Mouse (Mus musculus): ENCODE data around the gene Slc35b2.
A peak's percentile ranks its signal among the peaks of the same experiment; 100 is the strongest.

Slc35b2 gene

GRCm38 (mm10) chr17:45563655-45564530, at the start of gene Slc35b2:
Gene Slc35b2, plus strand, starts transcription at chr17:45563874.
- peak; percentile 91 for DNase-seq

DNA sequence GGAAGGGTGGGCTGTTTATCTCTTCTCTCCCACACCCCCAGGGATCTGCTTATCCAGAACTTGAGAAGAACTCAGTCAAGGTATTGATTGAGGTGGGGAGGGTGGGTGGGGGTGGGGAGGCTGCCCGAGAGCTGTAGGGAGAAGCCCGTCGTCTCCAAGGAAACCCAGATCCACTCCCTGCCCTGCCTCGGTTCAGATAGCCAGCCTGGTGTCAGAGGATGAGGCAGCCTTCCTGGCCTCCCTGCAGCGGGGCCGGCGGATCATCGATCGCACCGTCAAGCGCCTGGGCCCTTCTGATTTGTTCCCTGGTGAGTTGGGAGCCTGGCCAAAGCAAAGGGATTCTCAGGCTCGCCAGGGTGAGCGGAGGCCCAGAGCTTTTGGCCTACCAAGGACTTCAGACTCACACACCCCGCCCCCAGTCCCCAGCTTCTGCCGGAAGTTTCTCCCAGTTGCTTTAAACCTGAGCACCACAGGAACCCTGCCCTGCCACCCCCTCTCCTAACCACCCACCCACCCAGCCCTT, 48.4 kb upstream of the Slc35b2 start:
- DNase-seq, result peak; percentile 31

- peak; percentile 28 for DNase-seq
Observed at GRCm38 (mm10) chr17:45515806-45516205, 47.9 kb upstream of the Slc35b2 start.

DNA sequence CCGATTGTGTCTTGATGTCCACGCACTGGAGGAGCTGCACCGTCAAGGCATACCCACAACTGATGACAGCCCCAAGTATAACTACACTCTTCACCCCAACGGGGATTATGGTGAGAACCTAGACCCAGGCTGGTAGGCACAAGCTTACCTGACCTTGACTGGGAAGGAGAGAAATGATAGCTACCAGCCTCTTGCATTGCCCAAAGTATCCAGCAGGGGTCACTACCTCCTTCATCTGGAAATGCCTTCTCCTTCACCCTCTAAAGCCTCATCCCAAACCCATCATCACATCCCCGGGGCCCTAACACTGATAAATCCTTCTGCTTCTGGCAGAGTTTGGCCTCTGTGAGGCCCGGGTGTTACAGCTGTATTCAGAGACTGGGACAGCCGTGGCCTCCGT, 47.2 kb upstream of the Slc35b2 start:
- peak; percentile 97 for DNase-seq

- DNase-seq, result peak; percentile 40
Observed at GRCm38 (mm10) chr17:45517135-45517534, 46.5 kb upstream of the Slc35b2 start.

- peak; percentile 47 for DNase-seq
Observed at GRCm38 (mm10) chr17:45517549-45518215, 46.0 kb upstream of the Slc35b2 start.

DNA sequence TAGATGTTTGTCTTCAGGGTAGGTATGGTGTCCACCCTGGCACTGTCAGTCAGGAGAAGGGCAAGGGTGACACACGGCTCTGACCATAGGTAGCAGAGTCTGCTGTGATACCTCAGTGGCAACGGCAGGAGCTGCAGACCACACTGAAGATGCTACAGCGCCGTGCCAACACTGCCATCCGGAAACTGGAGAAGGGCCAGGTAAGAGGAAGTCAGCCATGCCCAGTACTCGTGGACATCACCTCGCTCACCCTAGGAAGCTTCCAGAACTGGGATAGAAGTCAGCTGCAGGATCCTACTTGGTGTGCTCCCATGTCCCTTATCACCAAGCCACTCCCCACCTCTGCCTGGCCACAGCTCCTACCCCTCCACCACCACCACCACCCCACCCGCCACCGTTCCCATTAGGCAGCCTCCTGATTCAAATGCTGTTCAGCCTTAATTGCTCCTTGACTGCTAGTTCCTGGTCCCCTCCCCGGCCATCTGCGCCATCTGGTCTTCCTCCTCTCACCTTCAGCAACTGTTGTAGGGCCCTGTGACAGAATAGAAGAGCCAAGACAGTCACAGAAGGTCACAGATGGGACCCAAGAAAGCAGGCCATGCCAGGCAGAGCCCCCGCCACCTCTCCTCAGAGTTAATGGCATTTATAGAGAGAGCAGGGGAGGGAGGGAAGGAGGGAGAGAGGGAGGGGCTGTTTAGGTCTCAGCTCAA, 44.8 kb upstream of the Slc35b2 start:
- peak; percentile 83 for DNase-seq

- peak; percentile 42 for DNase-seq
Observed at GRCm38 (mm10) chr17:45520136-45520535, 43.5 kb upstream of the Slc35b2 start.

- DNase-seq, result no peak
Observed at GRCm38 (mm10) chr17:45523263-45523662, 40.4 kb upstream of the Slc35b2 start, which contains the start of gene Tcte1. Gene Tcte1, plus strand, starts transcription at chr17:45523434.

- peak; percentile 41 for DNase-seq
Observed at GRCm38 (mm10) chr17:45524961-45525360, 38.7 kb upstream of the Slc35b2 start.

- DNase-seq, result no peak
Observed at GRCm38 (mm10) chr17:45526571-45526970, 37.1 kb upstream of the Slc35b2 start.

DNA sequence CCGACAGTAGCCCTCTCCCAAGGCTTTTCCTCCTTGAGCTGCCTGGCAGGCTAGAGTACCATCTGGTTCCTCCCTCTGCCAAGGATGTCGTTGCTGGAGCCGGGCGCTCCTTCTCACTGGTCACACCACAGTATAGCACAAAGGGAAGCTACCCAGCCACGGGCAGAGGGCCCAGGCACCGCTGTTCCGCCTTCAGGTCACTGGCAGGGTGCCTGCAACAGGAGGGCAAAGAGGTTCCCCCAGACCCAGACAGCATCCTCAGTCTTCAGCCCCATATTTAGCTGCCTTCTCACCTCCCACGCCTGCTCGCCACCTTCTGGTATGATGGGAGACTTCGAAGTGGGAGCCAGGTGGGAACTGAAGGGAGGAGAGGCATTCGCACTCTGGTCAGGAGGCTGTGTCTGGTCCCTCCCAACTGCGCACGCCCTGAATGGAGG, 33.3 kb upstream of the Slc35b2 start:
- DNase-seq, result peak; percentile 91

DNA sequence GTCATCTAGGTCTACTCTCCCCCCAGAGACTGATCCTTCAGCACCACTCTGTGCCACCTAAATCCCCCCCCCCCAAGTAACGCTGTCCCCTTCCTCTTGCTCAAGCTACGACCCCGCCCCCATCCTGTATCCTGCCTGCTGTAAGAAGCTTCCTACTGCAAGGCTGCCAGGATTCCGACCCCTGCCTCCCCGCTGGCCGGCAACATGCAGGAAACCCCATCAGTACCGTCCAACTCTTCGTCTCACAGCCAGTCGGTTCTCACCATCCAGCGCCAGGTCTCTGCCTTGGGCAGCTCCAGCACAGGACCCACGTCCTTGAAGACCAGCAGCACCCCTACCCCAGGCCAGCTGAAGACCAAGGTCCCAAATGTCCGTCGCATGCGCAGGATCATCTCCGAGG, 30.8 kb upstream of the Slc35b2 start:
- no peak for DNase-seq

DNA sequence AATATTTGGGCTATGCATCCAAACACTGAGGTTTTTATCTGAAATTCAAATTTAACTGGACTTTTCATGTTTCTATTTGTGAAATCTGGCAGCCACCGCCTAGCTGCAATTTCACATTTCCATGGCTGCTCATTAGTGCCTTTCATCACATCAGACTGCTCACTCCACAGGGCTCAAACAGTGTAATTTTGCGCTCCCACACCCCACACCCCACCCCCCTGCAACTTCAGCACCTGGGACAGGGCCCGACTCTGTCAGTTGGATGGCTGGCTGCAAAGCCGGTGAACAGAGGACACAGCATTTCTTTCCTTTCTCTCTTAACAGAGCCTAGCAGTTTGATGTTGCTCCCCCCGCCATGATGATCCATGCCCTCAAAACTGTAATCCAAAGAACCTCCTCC, 27.4 kb upstream of the Slc35b2 start:
- DNase-seq, result no peak

GRCm38 (mm10) chr17:45538394-45538793, 25.3 kb upstream of the Slc35b2 start:
- no peak for DNase-seq

GRCm38 (mm10) chr17:45539664-45540063, 24.0 kb upstream of the Slc35b2 start:
- DNase-seq, result no peak

DNA sequence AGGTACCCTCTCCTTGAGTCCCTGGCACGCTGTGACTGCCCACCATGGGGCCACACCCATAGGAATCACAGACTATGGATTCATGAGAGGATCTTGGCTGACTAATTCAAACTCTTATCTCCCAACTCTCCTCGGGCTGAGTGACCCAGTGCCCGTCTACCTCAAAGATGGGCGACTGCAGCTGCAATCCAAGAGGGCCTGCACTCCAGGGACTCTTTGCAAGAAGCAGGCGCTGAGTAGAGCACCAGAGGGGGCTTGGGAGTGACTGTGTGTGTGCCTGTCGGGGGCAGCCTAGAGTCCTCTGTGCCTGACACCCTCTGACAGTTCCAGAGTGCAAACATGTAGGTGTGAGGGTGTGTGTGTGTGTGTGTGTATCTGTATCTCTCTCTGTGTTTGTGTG, 21.5 kb upstream of the Slc35b2 start:
- no peak for DNase-seq

DNA sequence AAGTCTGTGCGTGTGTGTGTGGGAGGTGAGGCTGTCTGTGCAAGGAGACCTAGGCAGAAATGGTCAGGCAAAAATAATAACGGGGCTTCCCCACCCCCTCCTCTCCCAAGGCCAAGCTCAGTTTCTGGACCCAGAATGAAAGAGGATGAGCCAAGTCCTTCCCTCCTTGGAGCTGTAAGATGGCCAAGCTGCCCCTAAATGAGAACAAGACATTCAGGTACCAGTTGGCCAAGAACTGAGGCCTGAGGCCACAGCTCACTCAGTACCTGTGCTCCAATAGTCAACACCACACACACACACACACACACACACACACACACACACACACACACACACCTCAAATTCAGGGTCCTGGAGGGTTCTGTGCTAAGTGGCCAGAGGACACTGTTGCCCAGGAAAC, 21.0 kb upstream of the Slc35b2 start:
- no peak for DNase-seq

GRCm38 (mm10) chr17:45543115-45543514, 20.6 kb upstream of the Slc35b2 start:
- DNase-seq, result no peak

DNA sequence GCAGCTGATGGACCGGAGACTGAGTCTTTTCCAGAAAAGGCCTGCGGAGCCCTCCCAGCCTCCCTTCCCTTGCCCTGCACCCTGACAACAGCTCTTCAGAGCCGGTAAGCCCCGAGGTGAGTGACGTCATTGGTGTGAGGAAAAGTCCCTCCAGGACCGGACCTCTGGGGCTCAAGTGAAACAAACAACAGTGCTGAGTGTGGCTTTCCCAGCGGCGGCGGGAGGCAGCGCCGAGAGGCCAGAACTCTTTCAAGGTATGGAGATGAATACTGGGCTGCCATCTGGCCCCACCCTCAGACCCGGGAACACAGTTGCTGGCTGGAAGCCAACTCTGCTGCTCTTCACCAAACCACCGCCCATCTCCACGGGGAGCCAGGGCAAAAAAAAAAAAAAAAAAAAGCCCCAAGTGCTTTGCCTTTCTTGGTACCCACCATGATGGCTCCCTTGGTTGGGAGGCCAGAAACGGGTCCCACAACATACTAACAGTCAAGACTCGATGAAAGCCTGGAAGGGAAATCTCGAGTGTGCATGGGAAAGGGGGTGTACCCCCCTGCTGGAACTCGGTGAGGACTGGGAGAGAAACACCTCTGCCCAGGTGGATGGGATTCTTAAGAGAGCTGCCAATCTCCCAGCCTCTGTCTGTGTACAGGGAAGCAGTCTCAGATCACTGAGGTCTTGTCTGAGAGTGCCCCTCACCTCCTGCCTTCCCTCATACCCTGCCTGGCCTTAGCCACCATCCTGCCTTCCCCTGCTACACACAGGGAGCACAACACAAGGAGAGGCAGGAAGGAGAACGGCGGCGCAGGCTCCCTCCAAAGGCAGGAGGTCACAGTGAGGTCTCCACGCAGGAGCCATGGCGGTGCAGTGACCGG, 19.4 kb upstream of the Slc35b2 start:
- peak; percentile 61 for DNase-seq

DNA sequence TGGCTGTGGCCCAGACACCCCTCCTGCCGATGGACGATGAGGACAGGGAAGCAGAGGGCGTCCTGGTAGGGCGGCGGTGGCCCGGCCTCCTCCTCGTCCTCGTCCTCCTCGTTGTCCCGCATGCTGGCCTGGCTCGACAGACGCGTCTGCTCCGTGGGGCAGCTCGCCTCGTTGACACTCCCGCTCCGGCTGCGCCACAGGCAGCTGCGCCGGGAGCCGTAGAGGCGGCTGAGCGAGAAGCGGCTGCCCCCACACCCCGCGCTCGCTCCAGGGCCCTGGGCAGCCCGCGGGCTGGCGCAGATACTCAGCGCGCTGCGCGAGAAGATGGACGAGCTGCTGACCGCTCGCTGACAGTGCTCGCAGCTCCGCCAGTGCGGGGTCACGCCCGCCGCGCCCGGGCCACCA, 18.8 kb upstream of the Slc35b2 start:
- DNase-seq, result no peak
